Mouse (Mus musculus) gastrocnemius, postnatal 14 days (tissue): ENCODE data around the gene Synrg. TPM values are rescaled to one million over a fixed set of nuclear protein-coding genes. Genes with fewer than 3 reads are reported as not detected.
A peak's percentile ranks its signal among the peaks of the same experiment; 100 is the strongest.

ENCODE experiments used
- DNase-seq: peaks from one replicate; pipeline ENCODE4 v3.0.0; 2021; ENCODE audit warnings: mixed read lengths
- intact Hi-C: fragments of 180-260 bp; cut with DNase I; formaldehyde crosslinking; loops from one replicate; pipeline ENCODE4 v1.15.1; 2025; ENCODE audit warnings: low total_unique reads
- total RNA-seq, 2 experiments: library from RNA; stranded (reverse); gene quantifications; 2 replicates each; pipeline ENCODE4 v1.2.3; 2021

Gene Synrg
- total RNA-seq, 2 experiments from 2014 or later, result 31.2 to 31.6 TPM

- no peak for DNase-seq
- intact Hi-C loops, result no loop called here
Measured at GRCm38 (mm10) chr11:84067720-84068190, 103.5 kb downstream of the Synrg start.

GRCm38 (mm10) chr11:84068191-84069033 is 104.2 kb downstream of the Synrg start:
- intact Hi-C loops, result no loop called here
- peak; percentile 37 for DNase-seq

GRCm38 (mm10) chr11:84069034-84069370 is 104.8 kb downstream of the Synrg start, which contains the start of gene Dusp14:
Gene Dusp14 (minus strand): TSS chr11:84069261.
- no peak for DNase-seq
- intact Hi-C loops, result no loop called here

GRCm38 (mm10) chr11:84072904-84073651 is 108.8 kb downstream of the Synrg start:
- DNase-seq, result peak; percentile 34

GRCm38 (mm10) chr11:84073816-84074764 is 109.9 kb downstream of the Synrg start:
- intact Hi-C loops, result no loop called here
- no peak for DNase-seq

More at GRCm38 (mm10) chr11:84072904-84073651, 108.8 kb downstream of the Synrg start:
- intact Hi-C loops, result no loop called here

GRCm38 (mm10) chr11:84077008-84077407 is 112.8 kb downstream of the Synrg start:
- intact Hi-C loops, result no loop called here
- DNase-seq, result no peak

GRCm38 (mm10) chr11:84078601-84079000 is 114.4 kb downstream of the Synrg start:
- peak; percentile 31 for DNase-seq
- intact Hi-C loops, result no loop called here

GRCm38 (mm10) chr11:84079361-84079760 is 115.1 kb downstream of the Synrg start:
- no peak for DNase-seq
- intact Hi-C loops, result no loop called here

GRCm38 (mm10) chr11:84079887-84080286 is 115.7 kb downstream of the Synrg start:
- no peak for DNase-seq
- intact Hi-C loops, result no loop called here

- DNase-seq, result no peak
- intact Hi-C loops, result no loop called here
Measured at GRCm38 (mm10) chr11:84080327-84080726, 116.1 kb downstream of the Synrg start.

- no peak for DNase-seq
- intact Hi-C loops, result no loop called here
Measured at GRCm38 (mm10) chr11:84081901-84082300, 117.7 kb downstream of the Synrg start.

- intact Hi-C loops, result no loop called here
Measured at GRCm38 (mm10) chr11:84090572-84090971, 126.3 kb downstream of the Synrg start.

More at GRCm38 (mm10) chr11:84090572-84090971, 126.3 kb downstream of the Synrg start:
- no peak for DNase-seq

Other genes with a start within 250 kb of the Synrg start
- not detected for gene Wfdc21, start 217.5 kb upstream of the Synrg start, total RNA-seq
- gene Heatr6, start 210.7 kb upstream of the Synrg start, total RNA-seq, result 1 to 10 TPM; 6.6 TPM
- not detected for gene Hnf1b, start 114.4 kb upstream of the Synrg start, total RNA-seq
- gene Ddx52, start 22.4 kb upstream of the Synrg start, total RNA-seq, result 1 to 10 TPM; 9.3 to 9.4 TPM
- 10 to 100 TPM in 1 of 2 experiments, 1 to 10 TPM in 1; 9.7 to 12.4 TPM for gene Dusp14, start 104.8 kb downstream of the Synrg start, total RNA-seq
- 10 to 100 TPM in 1 of 2 experiments, 1 to 10 TPM in 1; 8.4 to 11.2 TPM for gene Tada2a, start 165.2 kb downstream of the Synrg start, total RNA-seq
- 10 to 100 TPM in 1 of 2 experiments, 1 to 10 TPM in 1; 8.9 to 12.2 TPM for gene Acaca, start 165.2 kb downstream of the Synrg start, total RNA-seq
- not detected for gene Gm11437, start 203.0 kb downstream of the Synrg start, total RNA-seq